Mouse (Mus musculus): ENCODE measurements at regions not wholly inside any gene's neighbourhood (a gene's known extent, or its start where the extent isn't known, plus 50 kb on each side); places are given as distances from the start of the nearest gene placed in this dataset.

GRCm38 (mm10) chr11:56290651-56291578 is 250.1 kb upstream of the Nmur2 start:
- in situ Hi-C loops (cut with MboI; ENCODE audit: unreplicated experiment in 2 of 2) = no loop called here

- in situ Hi-C loops (cut with MboI; ENCODE audit: unreplicated experiment in 2 of 2) = no loop called here
Observed at GRCm38 (mm10) chr11:56285575-56286260, 244.9 kb upstream of the Nmur2 start.

- in situ Hi-C loops (cut with MboI; ENCODE audit: unreplicated experiment in 2 of 2) = no loop called here
Observed at GRCm38 (mm10) chr11:56281201-56281600, 240.4 kb upstream of the Nmur2 start.

- in situ Hi-C loops (cut with MboI; ENCODE audit: unreplicated experiment in 2 of 2) = no loop called here
Observed at GRCm38 (mm10) chr11:56280216-56280615, 239.4 kb upstream of the Nmur2 start.

DNA sequence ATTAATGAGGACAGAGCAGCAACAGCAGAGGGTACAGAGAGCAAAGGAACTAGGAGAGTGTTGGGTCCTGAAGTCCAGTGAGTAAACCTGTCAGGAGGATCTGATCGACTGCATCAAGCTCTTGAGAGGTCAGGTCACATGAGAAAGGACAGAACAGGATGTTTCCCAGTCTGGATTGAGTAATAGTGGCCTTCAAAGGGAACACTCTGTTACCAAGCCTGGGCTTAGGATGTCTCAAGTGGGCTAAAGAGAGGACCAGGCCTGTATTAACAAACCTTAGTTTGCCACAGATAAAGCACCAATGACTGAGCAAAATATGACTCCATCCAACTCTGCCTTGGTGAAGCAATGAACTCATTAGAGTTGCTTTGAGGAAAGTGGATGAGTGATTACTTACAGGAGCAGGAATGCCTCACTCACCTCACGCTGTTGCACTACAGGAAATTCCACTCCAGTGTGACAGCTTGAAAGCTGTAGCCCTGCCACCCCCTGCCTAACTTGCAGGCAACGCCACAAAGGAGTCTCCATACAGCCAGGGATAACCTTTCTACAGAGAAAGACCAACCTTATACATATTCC is 229.2 kb upstream of the Nmur2 start:
- in situ Hi-C loops (cut with MboI; ENCODE audit: unreplicated experiment in 2 of 2) = no loop called here

- in situ Hi-C loops (cut with MboI; ENCODE audit: unreplicated experiment in 2 of 2) = no loop called here
Observed at GRCm38 (mm10) chr11:56262726-56263125, 221.9 kb upstream of the Nmur2 start.

DNA sequence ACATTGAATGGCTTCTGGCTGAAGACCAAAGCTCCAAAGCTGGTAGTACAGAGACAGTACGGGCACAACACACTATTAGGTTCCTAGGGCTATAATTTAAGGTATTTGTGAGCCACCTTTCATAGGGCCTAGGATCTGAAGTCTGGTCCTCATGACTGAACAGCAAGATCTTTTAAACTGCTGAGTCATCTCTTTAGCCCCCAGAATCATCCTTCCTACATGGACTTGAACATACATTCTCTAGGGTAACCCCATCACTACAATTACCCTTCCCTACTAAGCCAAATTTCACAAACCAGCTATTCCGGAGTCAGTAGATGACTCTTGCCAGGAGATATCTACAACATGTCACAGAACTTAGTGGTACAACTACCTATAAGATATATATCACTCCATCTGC is 215.5 kb upstream of the Nmur2 start:
- in situ Hi-C loops (cut with MboI; ENCODE audit: unreplicated experiment in 2 of 2) = no loop called here

GRCm38 (mm10) chr11:56254437-56254836 is 213.6 kb upstream of the Nmur2 start:
- in situ Hi-C loops (cut with MboI; ENCODE audit: unreplicated experiment in 2 of 2) = no loop called here

DNA sequence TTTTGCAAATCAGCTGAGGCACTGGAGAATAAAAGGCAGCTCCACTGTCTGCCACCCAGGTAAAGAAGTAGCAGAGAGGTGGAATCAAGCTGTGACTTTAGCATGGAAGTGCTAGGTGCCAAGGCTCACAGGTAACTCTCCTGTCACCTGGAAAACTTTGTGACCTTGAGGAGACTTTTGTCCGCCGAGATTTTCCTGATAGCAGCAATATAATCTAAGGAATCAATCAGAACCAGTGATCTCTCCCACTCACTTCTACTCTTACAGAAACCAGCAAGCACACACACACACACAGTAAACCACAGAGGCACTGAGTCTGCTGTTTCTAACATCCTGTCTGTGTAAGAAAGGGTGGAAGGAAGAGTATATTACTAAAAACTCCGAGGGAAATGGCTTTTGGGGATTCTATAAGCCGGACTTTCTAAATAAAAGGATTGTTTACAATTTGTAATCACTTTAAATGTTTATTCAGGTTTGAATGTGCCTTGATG is 206.6 kb upstream of the Nmur2 start:
- in situ Hi-C loops (cut with MboI; ENCODE audit: unreplicated experiment in 2 of 2) = no loop called here

DNA sequence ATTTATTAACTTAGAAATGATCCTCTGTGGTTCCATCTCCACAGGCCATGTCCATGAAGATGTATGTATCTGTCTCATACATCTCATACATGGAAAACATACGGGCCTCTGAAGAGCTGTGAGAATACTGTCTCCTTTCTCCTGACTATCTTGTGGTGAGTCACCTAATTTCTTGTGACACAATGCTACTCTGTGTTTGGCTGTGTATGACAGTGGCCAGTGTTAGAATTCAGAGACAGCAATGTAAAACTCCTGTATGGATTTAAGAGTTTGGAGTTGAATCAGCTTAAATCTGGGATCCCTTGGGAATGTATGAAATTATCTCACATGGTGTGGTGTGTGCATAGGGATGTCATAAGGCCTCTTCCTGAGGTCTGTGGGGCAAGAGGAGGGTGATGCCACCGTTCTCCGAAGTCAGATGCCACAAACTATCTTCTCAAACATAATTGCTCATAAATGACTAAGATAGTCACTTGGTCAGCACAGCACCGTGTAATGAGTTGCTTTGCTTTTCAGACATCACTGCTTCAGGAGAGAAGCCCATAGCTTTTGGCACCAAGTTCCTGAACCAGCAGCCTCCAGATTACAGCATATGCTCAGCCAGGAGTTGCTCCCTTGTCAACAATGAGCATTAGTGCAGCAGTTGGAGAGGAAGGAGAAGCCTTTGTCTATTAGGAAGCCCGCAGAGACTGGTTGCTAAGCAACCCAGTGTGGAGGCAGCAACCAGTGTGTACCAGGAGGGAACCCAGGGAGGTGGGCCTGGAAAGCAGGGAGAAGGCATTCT is 205.9 kb upstream of the Nmur2 start:
- in situ Hi-C loops (cut with MboI; ENCODE audit: unreplicated experiment in 2 of 2) = no loop called here

DNA sequence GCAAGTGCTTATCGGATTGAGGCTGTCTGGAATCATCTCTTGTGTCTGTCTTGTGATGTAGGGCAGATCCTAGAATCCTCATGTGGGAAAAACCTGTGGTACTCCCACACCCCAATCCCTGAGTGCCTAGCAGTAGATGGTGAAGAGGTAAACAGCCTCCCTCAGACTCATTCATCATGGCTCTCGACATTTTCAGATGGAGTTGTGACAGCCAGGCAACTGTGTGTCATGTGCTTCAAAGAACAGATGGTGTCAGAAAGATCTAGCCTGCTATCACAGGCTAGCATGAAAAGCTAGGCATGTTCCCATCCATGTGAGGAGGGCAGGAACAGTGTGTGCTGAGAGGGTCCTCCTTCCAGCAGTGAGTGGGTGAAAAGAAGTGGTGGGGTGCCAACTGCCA is 204.1 kb upstream of the Nmur2 start:
- in situ Hi-C loops (cut with MboI; ENCODE audit: unreplicated experiment in 2 of 2) = no loop called here

- in situ Hi-C loops (cut with MboI; ENCODE audit: unreplicated experiment in 2 of 2) = no loop called here
Observed at GRCm38 (mm10) chr11:56243447-56243846, 202.6 kb upstream of the Nmur2 start.

DNA sequence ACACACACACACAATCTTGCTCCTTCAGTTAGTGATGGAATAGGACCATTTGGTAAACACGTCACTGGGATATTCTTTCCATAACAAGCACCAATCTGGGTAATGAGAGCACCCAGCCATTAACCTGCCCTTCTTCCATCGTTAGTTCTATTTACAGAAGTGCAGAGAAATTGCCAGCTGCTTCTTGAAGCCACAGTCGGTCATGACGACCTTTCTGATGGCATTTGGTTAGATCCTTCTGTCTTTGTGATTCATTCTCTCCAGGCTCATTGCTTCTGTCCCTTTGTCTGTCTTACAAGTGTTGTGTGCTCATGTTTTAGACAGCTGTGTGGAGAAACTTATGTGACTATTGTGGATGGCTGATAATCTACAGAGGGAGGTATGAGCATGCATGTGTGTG is 197.9 kb upstream of the Nmur2 start:
- in situ Hi-C loops (cut with MboI; ENCODE audit: unreplicated experiment in 2 of 2) = no loop called here

GRCm38 (mm10) chr11:56224999-56225398 is 184.2 kb upstream of the Nmur2 start:
- in situ Hi-C loops (cut with MboI; ENCODE audit: unreplicated experiment in 2 of 2) = no loop called here

DNA sequence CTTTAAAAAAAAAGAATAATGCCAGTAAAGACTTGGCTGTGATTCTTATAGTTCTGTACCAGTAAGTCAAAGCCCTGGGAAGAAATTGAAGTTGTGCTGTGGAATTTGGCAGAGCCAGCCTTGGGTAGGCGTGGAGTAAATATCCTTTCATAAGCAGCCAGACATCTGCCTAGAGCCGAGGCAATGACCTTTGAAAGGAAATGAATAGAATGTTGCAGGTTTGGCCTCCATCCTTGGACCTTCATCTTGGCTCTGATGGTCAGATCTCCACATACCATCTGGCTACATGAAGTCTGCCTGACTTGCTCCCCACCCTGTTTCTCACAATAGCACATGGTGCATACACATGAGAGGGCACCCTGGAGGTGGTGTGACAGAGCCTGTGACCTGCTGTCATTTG is 174.9 kb upstream of the Nmur2 start:
- in situ Hi-C loops (cut with MboI; ENCODE audit: unreplicated experiment in 2 of 2) = no loop called here

- in situ Hi-C loops (cut with MboI; ENCODE audit: unreplicated experiment in 2 of 2) = no loop called here
Observed at GRCm38 (mm10) chr11:56201844-56202243, 161.0 kb upstream of the Nmur2 start.

GRCm38 (mm10) chr11:56195316-56195715 is 154.5 kb upstream of the Nmur2 start:
- in situ Hi-C loops (cut with MboI; ENCODE audit: unreplicated experiment in 2 of 2) = no loop called here

DNA sequence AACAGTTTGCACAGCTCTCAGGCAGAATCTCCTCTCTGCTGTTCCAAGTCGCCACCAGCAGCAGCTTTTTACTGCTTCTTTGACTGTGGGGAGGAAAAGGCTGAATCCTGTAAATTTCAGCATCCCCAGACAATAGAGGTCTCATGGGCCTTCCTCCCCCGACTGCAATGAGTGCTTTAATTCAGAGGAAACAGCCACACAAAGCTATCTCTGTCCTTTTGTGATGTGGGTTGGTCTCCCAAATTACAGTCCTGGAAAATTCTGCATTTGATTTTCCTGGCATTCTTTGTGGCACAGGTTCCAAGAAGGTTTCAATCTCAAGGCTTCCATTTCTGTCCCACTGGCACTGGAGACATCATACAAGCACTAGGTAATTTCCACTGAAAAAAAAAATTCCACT is 152.6 kb upstream of the Nmur2 start:
- in situ Hi-C loops (cut with MboI; ENCODE audit: unreplicated experiment in 2 of 2) = no loop called here

- in situ Hi-C loops (cut with MboI; ENCODE audit: unreplicated experiment in 2 of 2) = no loop called here
Observed at GRCm38 (mm10) chr11:56173895-56174294, 133.1 kb upstream of the Nmur2 start.

GRCm38 (mm10) chr11:56173246-56173645 is 132.4 kb upstream of the Nmur2 start:
- in situ Hi-C loops (cut with MboI; ENCODE audit: unreplicated experiment in 2 of 2) = no loop called here

- in situ Hi-C loops (cut with MboI; ENCODE audit: unreplicated experiment in 2 of 2) = no loop called here
Observed at GRCm38 (mm10) chr11:56169576-56169975, 128.8 kb upstream of the Nmur2 start.

Data from v-Abl transformed pro-B cells (cell line).